Mouse (Mus musculus): ENCODE measurements around the gene Thsd4. TPM values are rescaled to one million over a fixed set of nuclear protein-coding genes. Genes with fewer than 3 reads are reported as not detected.

Gene Thsd4
- polyA plus RNA-seq, 1 experiment, result 1.7 TPM

GRCm38 (mm10) chr9:59985900-59986572 lies 535.8 kb downstream of the Thsd4 start:
- H3ac ChIP-seq (ENCODE audit: control insufficient read depth, insufficient read length), result no peak overlapping the region
- TF ChIP-seq MYOG (IDR thresholded peaks at IDR 0.05; ENCODE audit: control insufficient read depth in 1 of 3, insufficient read depth in 1 of 3, insufficient read length in 2 of 3, low read depth in 2 of 3) (no peak), TCF3 (IDR thresholded peaks at IDR 0.05; ENCODE audit: insufficient read length, low read depth) (no peak), E2F4 (IDR thresholded peaks at IDR 0.05; ENCODE audit: insufficient read depth) (no peak), REST (IDR thresholded peaks at IDR 0.05; ENCODE audit: insufficient read depth, insufficient read length) (no peak), USF1 (IDR thresholded peaks at IDR 0.05; ENCODE audit: low read depth) (no peak), POLR2AphosphoS2 (IDR thresholded peaks at IDR 0.05; ENCODE audit: insufficient read length, low read depth) (no peak), MYOD1 (IDR thresholded peaks at IDR 0.05; ENCODE audit: control insufficient read depth in 1 of 3, insufficient read length in 2 of 3, low read depth in 2 of 3) (no peak), TCF12 (IDR thresholded peaks at IDR 0.05; ENCODE audit: insufficient read depth, poor library complexity, severe bottlenecking) (no peak), SRF (IDR thresholded peaks at IDR 0.05; ENCODE audit: control insufficient read depth, insufficient read length, low read depth) (no peak), CEBPB (IDR thresholded peaks at IDR 0.05; ENCODE audit: insufficient read depth, poor library complexity, severe bottlenecking) (no peak), POLR2A (IDR thresholded peaks at IDR 0.05; ENCODE audit: insufficient read length, low read depth) (no peak), MAX (IDR thresholded peaks at IDR 0.05; ENCODE audit: low read depth) (no peak)
- H3K4me2 ChIP-seq (ENCODE audit: low read depth), result no peak overlapping the region
- no peak overlapping the region for H3K4me3 ChIP-seq
- H3K27me3 ChIP-seq (ENCODE audit: control insufficient read depth, insufficient read depth, insufficient read length), result peaks cover 4% of the 10 kb centered on the region
- H3K79me2 ChIP-seq (ENCODE audit: control insufficient read depth, insufficient read depth), result no peaks in the 10 kb centered on the region
- H3K36me3 ChIP-seq (ENCODE audit: control insufficient read depth, insufficient read depth), result no peaks in the 10 kb centered on the region

DNA sequence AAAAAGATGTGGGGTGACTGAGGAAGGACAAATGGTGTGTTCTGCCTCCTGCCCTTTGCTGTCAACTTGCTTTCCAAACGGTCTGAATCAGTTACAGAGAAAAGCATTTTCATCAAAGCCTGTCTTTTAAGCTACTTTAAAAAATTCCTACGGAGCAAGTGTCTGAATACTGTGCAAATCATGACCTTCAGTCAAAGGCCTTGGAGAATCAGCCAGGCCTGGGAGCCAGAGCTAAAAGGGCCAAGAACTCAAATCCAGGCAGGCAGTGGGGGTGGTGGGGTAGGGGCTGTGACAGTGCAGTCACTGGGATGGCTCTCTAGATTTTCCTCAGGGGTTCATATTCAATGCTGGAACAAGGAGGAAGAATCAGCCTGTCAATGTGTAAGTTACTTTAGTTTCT lies 540.7 kb downstream of the Thsd4 start:
- Histone ChIP-seq H3ac (ENCODE audit: control insufficient read depth, insufficient read length) (no peak overlapping the region), H3K79me2 (ENCODE audit: control insufficient read depth, insufficient read depth) (no peaks in the 10 kb centered on the region), H3K27me3 (ENCODE audit: control insufficient read depth, insufficient read depth, insufficient read length) (peaks cover 4% of the 10 kb centered on the region), H3K36me3 (ENCODE audit: control insufficient read depth, insufficient read depth) (no peaks in the 10 kb centered on the region), H3K4me2 (ENCODE audit: low read depth) (no peak overlapping the region), H3K4me3 (no peak overlapping the region)
- no peak for TF ChIP-seq MYOD1 (IDR thresholded peaks at IDR 0.05; ENCODE audit: control insufficient read depth in 1 of 3, insufficient read length in 2 of 3, low read depth in 2 of 3)
- no peak for TF ChIP-seq CEBPB (IDR thresholded peaks at IDR 0.05; ENCODE audit: insufficient read depth, poor library complexity, severe bottlenecking)
- TF ChIP-seq POLR2AphosphoS2 (IDR thresholded peaks at IDR 0.05; ENCODE audit: insufficient read length, low read depth), result no peak
- TF ChIP-seq TCF12 (IDR thresholded peaks at IDR 0.05; ENCODE audit: insufficient read depth, poor library complexity, severe bottlenecking), result no peak
- TF ChIP-seq USF1 (IDR thresholded peaks at IDR 0.05; ENCODE audit: low read depth), result no peak
- TF ChIP-seq MAX (IDR thresholded peaks at IDR 0.05; ENCODE audit: low read depth), result no peak
- TF ChIP-seq REST (IDR thresholded peaks at IDR 0.05; ENCODE audit: insufficient read depth, insufficient read length), result no peak
- no peak for TF ChIP-seq MYOG (IDR thresholded peaks at IDR 0.05; ENCODE audit: control insufficient read depth in 1 of 3, insufficient read depth in 1 of 3, insufficient read length in 2 of 3, low read depth in 2 of 3)
- TF ChIP-seq E2F4 (IDR thresholded peaks at IDR 0.05; ENCODE audit: insufficient read depth), result no peak
- no peak for TF ChIP-seq TCF3 (IDR thresholded peaks at IDR 0.05; ENCODE audit: insufficient read length, low read depth)
- no peak for TF ChIP-seq POLR2A (IDR thresholded peaks at IDR 0.05; ENCODE audit: insufficient read length, low read depth)
- TF ChIP-seq SRF (IDR thresholded peaks at IDR 0.05; ENCODE audit: control insufficient read depth, insufficient read length, low read depth), result no peak

- Histone ChIP-seq H3K79me2 (ENCODE audit: control insufficient read depth, insufficient read depth) (no peaks in the 10 kb centered on the region), H3K4me3 (no peak overlapping the region), H3K4me2 (ENCODE audit: low read depth) (no peak overlapping the region), H3K27me3 (ENCODE audit: control insufficient read depth, insufficient read depth, insufficient read length) (peaks cover 5% of the 10 kb centered on the region), H3K36me3 (ENCODE audit: control insufficient read depth, insufficient read depth) (no peaks in the 10 kb centered on the region), H3ac (ENCODE audit: control insufficient read depth, insufficient read length) (no peak overlapping the region)
- TF ChIP-seq REST (IDR thresholded peaks at IDR 0.05; ENCODE audit: insufficient read depth, insufficient read length) (no peak), POLR2AphosphoS2 (IDR thresholded peaks at IDR 0.05; ENCODE audit: insufficient read length, low read depth) (no peak), USF1 (IDR thresholded peaks at IDR 0.05; ENCODE audit: low read depth) (no peak), E2F4 (IDR thresholded peaks at IDR 0.05; ENCODE audit: insufficient read depth) (no peak), CEBPB (IDR thresholded peaks at IDR 0.05; ENCODE audit: insufficient read depth, poor library complexity, severe bottlenecking) (no peak), POLR2A (IDR thresholded peaks at IDR 0.05; ENCODE audit: insufficient read length, low read depth) (no peak), MYOD1 (IDR thresholded peaks at IDR 0.05; ENCODE audit: control insufficient read depth in 1 of 3, insufficient read length in 2 of 3, low read depth in 2 of 3) (no peak), TCF3 (IDR thresholded peaks at IDR 0.05; ENCODE audit: insufficient read length, low read depth) (no peak), TCF12 (IDR thresholded peaks at IDR 0.05; ENCODE audit: insufficient read depth, poor library complexity, severe bottlenecking) (no peak), MAX (IDR thresholded peaks at IDR 0.05; ENCODE audit: low read depth) (no peak), MYOG (IDR thresholded peaks at IDR 0.05; ENCODE audit: control insufficient read depth in 1 of 3, insufficient read depth in 1 of 3, insufficient read length in 2 of 3, low read depth in 2 of 3) (no peak), SRF (IDR thresholded peaks at IDR 0.05; ENCODE audit: control insufficient read depth, insufficient read length, low read depth) (no peak)
Observed at GRCm38 (mm10) chr9:59971263-59971662, 550.6 kb downstream of the Thsd4 start.

- Histone ChIP-seq H3K79me2 (ENCODE audit: control insufficient read depth, insufficient read depth) (no peaks in the 10 kb centered on the region), H3K4me3 (no peak overlapping the region), H3ac (ENCODE audit: control insufficient read depth, insufficient read length) (no peak overlapping the region), H3K36me3 (ENCODE audit: control insufficient read depth, insufficient read depth) (no peaks in the 10 kb centered on the region), H3K27me3 (ENCODE audit: control insufficient read depth, insufficient read depth, insufficient read length) (peaks cover 9% of the 10 kb centered on the region), H3K4me2 (ENCODE audit: low read depth) (no peak overlapping the region)
- TF ChIP-seq USF1 (IDR thresholded peaks at IDR 0.05; ENCODE audit: low read depth) (no peak), MYOD1 (IDR thresholded peaks at IDR 0.05; ENCODE audit: control insufficient read depth in 1 of 3, insufficient read length in 2 of 3, low read depth in 2 of 3) (no peak), MAX (IDR thresholded peaks at IDR 0.05; ENCODE audit: low read depth) (no peak), MYOG (IDR thresholded peaks at IDR 0.05; ENCODE audit: control insufficient read depth in 1 of 3, insufficient read depth in 1 of 3, insufficient read length in 2 of 3, low read depth in 2 of 3) (no peak)
Observed at GRCm38 (mm10) chr9:59969383-59969782, 552.5 kb downstream of the Thsd4 start.

Measured in myocyte (in vitro differentiated cells).